Mouse (Mus musculus): Measurements from ENCODE around the gene Tvp23a. TPM values are rescaled to one million over a fixed set of nuclear protein-coding genes. Genes with fewer than 3 reads are reported as not detected.

The Tvp23a gene
- polyA plus RNA-seq, 1 experiment from 2014 or later = 48.6 TPM

GRCm38 (mm10) chr16:10461178-10461577 is 14.0 kb upstream of the Tvp23a start:
- no peaks in the 10 kb centered on the region for H3K36me3 ChIP-seq (ENCODE audit: control insufficient read depth, insufficient read depth, low read length)
- no peak overlapping the region for H3K27ac ChIP-seq (ENCODE audit: low read depth, low read length)
- no peak overlapping the region for H3K9ac ChIP-seq (replicated peaks; ENCODE audit: low read depth, low read length)
- 87% methylated on average over 2 of the region's 2 CpGs for WGBS
- no peak overlapping the region for H3K4me3 ChIP-seq (ENCODE audit: low read depth, low read length)
- no peaks in the 10 kb centered on the region for H3K27me3 ChIP-seq (ENCODE audit: control insufficient read depth, insufficient read depth, low read length)
- ATAC-seq (ENCODE audit: low read depth) = no peak
- H3K4me2 ChIP-seq (ENCODE audit: low read depth, low read length) = no peak overlapping the region
- no peaks in the 10 kb centered on the region for H3K4me1 ChIP-seq (ENCODE audit: control insufficient read depth, insufficient read depth, low read length)
- H3K9me3 ChIP-seq (ENCODE audit: control insufficient read depth, low read length) = no peaks in the 10 kb centered on the region

DNA sequence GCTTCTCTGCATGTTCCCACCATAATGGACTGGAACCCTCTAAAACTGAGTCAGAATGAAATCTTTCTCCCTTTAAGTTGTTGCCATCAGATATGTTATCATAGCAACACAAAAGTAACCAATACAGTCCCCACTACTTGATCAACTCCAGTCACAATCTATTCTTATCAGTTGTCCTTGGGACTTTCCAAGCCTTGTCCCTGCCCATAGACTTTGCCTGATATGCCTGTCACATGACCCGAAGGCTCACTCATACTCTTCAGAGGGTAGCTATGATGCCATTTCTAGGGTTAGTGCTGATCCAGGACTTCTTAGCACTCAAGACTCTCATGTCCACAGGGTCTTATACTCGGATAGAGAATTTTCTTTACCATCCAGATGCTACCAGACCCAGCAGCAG is 13.0 kb upstream of the Tvp23a start:
- H3K4me1 ChIP-seq (ENCODE audit: control insufficient read depth, insufficient read depth, low read length) = no peaks in the 10 kb centered on the region
- H3K9me3 ChIP-seq (ENCODE audit: control insufficient read depth, low read length) = no peaks in the 10 kb centered on the region
- no peak overlapping the region for H3K27ac ChIP-seq (ENCODE audit: low read depth, low read length)
- WGBS = 74% methylated on average over 2 of the region's 2 CpGs
- H3K27me3 ChIP-seq (ENCODE audit: control insufficient read depth, insufficient read depth, low read length) = no peaks in the 10 kb centered on the region
- H3K36me3 ChIP-seq (ENCODE audit: control insufficient read depth, insufficient read depth, low read length) = no peaks in the 10 kb centered on the region
- H3K4me3 ChIP-seq (ENCODE audit: low read depth, low read length) = no peak overlapping the region
- no peak overlapping the region for H3K9ac ChIP-seq (replicated peaks; ENCODE audit: low read depth, low read length)
- H3K4me2 ChIP-seq (ENCODE audit: low read depth, low read length) = no peak overlapping the region
- ATAC-seq (ENCODE audit: low read depth) = no peak

DNA sequence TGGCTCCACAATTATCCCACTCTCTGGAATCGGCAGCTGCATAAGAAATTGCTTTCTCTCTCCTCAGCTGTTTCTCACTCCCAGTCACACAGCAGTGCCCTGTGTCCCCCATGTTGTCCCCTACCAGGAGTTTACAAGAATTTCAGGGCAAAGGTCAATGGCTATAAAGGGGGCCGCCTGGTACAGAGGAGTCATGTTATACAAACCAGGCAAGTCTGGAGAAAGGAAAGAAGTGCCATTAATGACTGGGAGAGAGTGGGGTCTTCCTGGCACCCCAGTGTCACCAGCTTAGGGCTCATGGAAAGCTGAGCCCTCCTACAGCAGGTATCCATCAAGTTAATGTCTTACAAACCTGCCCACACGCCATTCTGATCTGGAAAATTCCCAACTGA is 7.4 kb upstream of the Tvp23a start:
- no peak for ATAC-seq (ENCODE audit: low read depth)
- WGBS = 7% methylated on average over 3 of the region's 3 CpGs
- no peaks in the 10 kb centered on the region for H3K4me1 ChIP-seq (ENCODE audit: control insufficient read depth, insufficient read depth, low read length)
- H3K27me3 ChIP-seq (ENCODE audit: control insufficient read depth, insufficient read depth, low read length) = no peaks in the 10 kb centered on the region
- H3K4me3 ChIP-seq (ENCODE audit: low read depth, low read length) = no peak overlapping the region
- H3K4me2 ChIP-seq (ENCODE audit: low read depth, low read length) = no peak overlapping the region
- H3K9ac ChIP-seq (replicated peaks; ENCODE audit: low read depth, low read length) = no peak overlapping the region
- H3K36me3 ChIP-seq (ENCODE audit: control insufficient read depth, insufficient read depth, low read length) = no peaks in the 10 kb centered on the region
- no peaks in the 10 kb centered on the region for H3K9me3 ChIP-seq (ENCODE audit: control insufficient read depth, low read length)
- H3K27ac ChIP-seq (ENCODE audit: low read depth, low read length) = no peak overlapping the region

- no peaks in the 10 kb centered on the region for H3K27me3 ChIP-seq (ENCODE audit: control insufficient read depth, insufficient read depth, low read length)
- 43% methylated on average over 6 of the region's 6 CpGs for WGBS
- no peak overlapping the region for H3K4me3 ChIP-seq (ENCODE audit: low read depth, low read length)
- H3K4me1 ChIP-seq (ENCODE audit: control insufficient read depth, insufficient read depth, low read length) = no peaks in the 10 kb centered on the region
- no peak overlapping the region for H3K4me2 ChIP-seq (ENCODE audit: low read depth, low read length)
- no peak overlapping the region for H3K9ac ChIP-seq (replicated peaks; ENCODE audit: low read depth, low read length)
- no peak overlapping the region for H3K27ac ChIP-seq (ENCODE audit: low read depth, low read length)
- H3K36me3 ChIP-seq (ENCODE audit: control insufficient read depth, insufficient read depth, low read length) = no peaks in the 10 kb centered on the region
- ATAC-seq (ENCODE audit: low read depth) = no peak
- H3K9me3 ChIP-seq (ENCODE audit: control insufficient read depth, low read length) = no peaks in the 10 kb centered on the region
These were observed 6.9 kb upstream of the Tvp23a start for GRCm38 (mm10) chr16:10453872-10454582.

DNA sequence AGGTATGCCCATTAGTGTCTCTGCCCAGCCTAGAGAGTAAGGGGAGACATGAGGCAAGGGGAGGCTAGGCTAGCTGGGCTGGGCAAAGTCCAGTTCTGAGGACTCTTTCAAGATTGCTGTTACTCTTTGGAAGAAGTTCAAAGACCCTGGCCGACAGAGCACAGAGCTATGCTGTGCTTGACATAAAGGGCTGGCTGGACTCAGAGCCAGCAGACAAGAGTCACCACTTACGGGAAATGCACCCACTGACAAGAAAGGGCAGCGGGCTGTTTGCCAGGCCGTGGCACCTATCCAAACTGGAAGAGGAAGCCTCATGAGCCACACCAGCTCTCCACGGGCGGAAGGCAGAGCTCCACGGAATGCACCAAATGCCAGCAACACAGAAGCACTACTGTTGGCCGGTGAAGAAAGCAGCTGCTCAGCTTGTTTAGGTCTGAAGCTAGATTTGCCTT is 5.3 kb upstream of the Tvp23a start:
- H3K4me1 ChIP-seq (ENCODE audit: control insufficient read depth, insufficient read depth, low read length) = peaks cover 5% of the 10 kb centered on the region; the same call in 1 of the 2 replicates
- no peak overlapping the region for H3K9ac ChIP-seq (replicated peaks; ENCODE audit: low read depth, low read length)
- H3K36me3 ChIP-seq (ENCODE audit: control insufficient read depth, insufficient read depth, low read length) = no peaks in the 10 kb centered on the region
- H3K4me3 ChIP-seq (ENCODE audit: low read depth, low read length) = no peak overlapping the region
- ATAC-seq (ENCODE audit: low read depth) = peak; percentile 86
- H3K9me3 ChIP-seq (ENCODE audit: control insufficient read depth, low read length) = no peaks in the 10 kb centered on the region
- 64% methylated on average over 8 of the region's 8 CpGs for WGBS
- no peaks in the 10 kb centered on the region for H3K27me3 ChIP-seq (ENCODE audit: control insufficient read depth, insufficient read depth, low read length)
- no peak overlapping the region for H3K27ac ChIP-seq (ENCODE audit: low read depth, low read length)
- no peak overlapping the region for H3K4me2 ChIP-seq (ENCODE audit: low read depth, low read length)

GRCm38 (mm10) chr16:10451906-10452305 is 4.7 kb upstream of the Tvp23a start:
- H3K4me3 ChIP-seq (ENCODE audit: low read depth, low read length) = no peak overlapping the region
- no peak for ATAC-seq (ENCODE audit: low read depth)
- no peaks in the 10 kb centered on the region for H3K36me3 ChIP-seq (ENCODE audit: control insufficient read depth, insufficient read depth, low read length)
- no peaks in the 10 kb centered on the region for H3K27me3 ChIP-seq (ENCODE audit: control insufficient read depth, insufficient read depth, low read length)
- WGBS = 89% methylated on average over 2 of the region's 2 CpGs
- peaks cover 5% of the 10 kb centered on the region; the same call in 1 of the 2 replicates for H3K4me1 ChIP-seq (ENCODE audit: control insufficient read depth, insufficient read depth, low read length)
- H3K9me3 ChIP-seq (ENCODE audit: control insufficient read depth, low read length) = no peaks in the 10 kb centered on the region
- no peak overlapping the region for H3K4me2 ChIP-seq (ENCODE audit: low read depth, low read length)
- no peak overlapping the region for H3K9ac ChIP-seq (replicated peaks; ENCODE audit: low read depth, low read length)
- H3K27ac ChIP-seq (ENCODE audit: low read depth, low read length) = no peak overlapping the region

- Histone ChIP-seq H3K4me3 (ENCODE audit: low read depth, low read length) (no peak overlapping the region), H3K27me3 (ENCODE audit: control insufficient read depth, insufficient read depth, low read length) (no peaks in the 10 kb centered on the region), H3K4me1 (ENCODE audit: control insufficient read depth, insufficient read depth, low read length) (peaks cover 16% of the 10 kb centered on the region), H3K9ac (replicated peaks; ENCODE audit: low read depth, low read length) (no peak overlapping the region), H3K36me3 (ENCODE audit: control insufficient read depth, insufficient read depth, low read length) (no peaks in the 10 kb centered on the region), H3K9me3 (ENCODE audit: control insufficient read depth, low read length) (no peaks in the 10 kb centered on the region), H3K4me2 (ENCODE audit: low read depth, low read length) (no peak overlapping the region), H3K27ac (ENCODE audit: low read depth, low read length) (no peak overlapping the region)
- WGBS = 92% methylated on average over 9 of the region's 9 CpGs
- ATAC-seq (ENCODE audit: low read depth) = no peak
These were observed 1.8 kb upstream of the Tvp23a start for GRCm38 (mm10) chr16:10448931-10449330.

DNA sequence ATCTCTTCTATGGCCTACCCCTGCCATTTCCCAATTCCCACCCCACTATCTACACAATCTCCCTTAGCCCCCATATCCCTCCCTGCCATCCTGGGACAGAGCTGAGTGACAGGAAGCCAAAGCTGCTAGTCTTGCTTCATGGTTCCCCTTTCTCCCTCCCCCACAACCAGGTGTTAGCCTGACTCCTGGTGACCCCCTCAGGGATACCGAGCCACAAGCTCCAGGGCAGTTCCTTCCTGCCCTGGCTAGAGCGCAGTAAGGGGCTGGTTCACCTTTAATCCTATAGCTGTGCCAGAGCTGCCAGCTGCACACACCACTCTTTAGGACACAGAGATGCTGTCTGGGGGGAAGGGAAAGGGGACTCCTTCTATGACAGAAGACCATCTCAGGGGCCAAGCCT is 619 bp upstream of the Tvp23a start:
- H3K27me3 ChIP-seq (ENCODE audit: control insufficient read depth, insufficient read depth, low read length) = no peaks in the 10 kb centered on the region
- ATAC-seq (ENCODE audit: low read depth) = no peak
- peak overlapping the region; percentile 70 for H3K9ac ChIP-seq (replicated peaks; ENCODE audit: low read depth, low read length)
- 79% methylated on average over 2 of the region's 2 CpGs for WGBS
- H3K9me3 ChIP-seq (ENCODE audit: control insufficient read depth, low read length) = no peaks in the 10 kb centered on the region
- H3K4me3 ChIP-seq (ENCODE audit: low read depth, low read length) = peak overlapping the region; percentile 59
- H3K27ac ChIP-seq (ENCODE audit: low read depth, low read length) = peak overlapping the region; percentile 82; the same call in 1 of the 2 replicates
- no peaks in the 10 kb centered on the region for H3K36me3 ChIP-seq (ENCODE audit: control insufficient read depth, insufficient read depth, low read length)
- H3K4me1 ChIP-seq (ENCODE audit: control insufficient read depth, insufficient read depth, low read length) = peaks cover 16% of the 10 kb centered on the region
- H3K4me2 ChIP-seq (ENCODE audit: low read depth, low read length) = peak overlapping the region; percentile 93

- Histone ChIP-seq H3K9me3 (ENCODE audit: control insufficient read depth, low read length) (no peaks in the 10 kb centered on the region), H3K27ac (ENCODE audit: low read depth, low read length) (peak overlapping the region; percentile 82), H3K36me3 (ENCODE audit: control insufficient read depth, insufficient read depth, low read length) (no peaks in the 10 kb centered on the region), H3K4me2 (ENCODE audit: low read depth, low read length) (peak overlapping the region; percentile 93), H3K27me3 (ENCODE audit: control insufficient read depth, insufficient read depth, low read length) (no peaks in the 10 kb centered on the region), H3K9ac (replicated peaks; ENCODE audit: low read depth, low read length) (peak overlapping the region; percentile 70), H3K4me1 (ENCODE audit: control insufficient read depth, insufficient read depth, low read length) (peaks cover 16% of the 10 kb centered on the region), H3K4me3 (ENCODE audit: low read depth, low read length) (peak overlapping the region; percentile 59)
- ATAC-seq (ENCODE audit: low read depth) = peak; percentile 77
- 16% methylated on average over 13 of the region's 13 CpGs for WGBS
These were observed 444 bp downstream of the Tvp23a start for GRCm38 (mm10) chr16:10446573-10447263.
